Mouse (Mus musculus) CH12.LX (cell line): ENCODE results near the gene Igf1r. TPM values are rescaled to one million over a fixed set of nuclear protein-coding genes. Genes with fewer than 3 reads are reported as not detected.

ENCODE experiments used
- DNase-seq: peaks from one replicate; pipeline ENCODE4 v3.0.0-alpha.2; 2013; ENCODE audit errors: extremely low read depth
- H3K27ac ChIP-seq: 2 replicates; pipeline ENCODE4 v1.5.1; 2012; ENCODE audit warnings: low read depth, mild to moderate bottlenecking, control low read depth, moderate library complexity; ENCODE audit not compliant: insufficient read depth
- H3K27me3 ChIP-seq: replicated peaks from 2 replicates; pipeline ENCODE3; 2012; ENCODE audit warnings: inconsistent platforms
- H3K36me3 ChIP-seq, 2 experiments: replicated peaks in 1 of 2; 2 replicates each; pipeline versions ENCODE3 to v1.6.1; 2012; ENCODE audit warnings: inconsistent platforms in 1 of 2, low read length in 1 of 2, mild to moderate bottlenecking in 1 of 2, mixed read lengths in 1 of 2, moderate library complexity in 1 of 2; ENCODE audit not compliant: control insufficient read depth in 1 of 2, insufficient read depth in 1 of 2
- H3K4me1 ChIP-seq, 2 experiments: 2 replicates each; pipeline ENCODE4 v1.6.1; 2012; ENCODE audit warnings: inconsistent platforms in 1 of 2, moderate library complexity in 1 of 2; ENCODE audit not compliant: insufficient read depth in 2 of 2, control insufficient read depth in 1 of 2
- H3K4me2 ChIP-seq: 2 replicates; pipeline ENCODE4 v1.6.1; 2012; ENCODE audit warnings: low read depth, mild to moderate bottlenecking, control low read depth; ENCODE audit not compliant: poor library complexity, insufficient read depth, severe bottlenecking
- H3K4me3 ChIP-seq, 3 experiments: fragments of 150-350 bp in 1 of 3; sonication (generic) in 1 of 3; replicated peaks in 1 of 3; 2 replicates each; pipeline versions ENCODE3 to v1.5.1; 2011 to 2012; ENCODE audit warnings: low read depth in 2 of 3, low read length in 2 of 3, mild to moderate bottlenecking in 2 of 3, moderate library complexity in 2 of 3, control low read depth in 1 of 3, improper control_type of control experiment in 1 of 3, inconsistent platforms in 1 of 3, mixed read lengths in 1 of 3; ENCODE audit not compliant: poor library complexity in 1 of 3
- H3K79me2 ChIP-seq: replicated peaks from 2 replicates; pipeline ENCODE4 v1.6.1; 2012; ENCODE audit warnings: mild to moderate bottlenecking, moderate library complexity; ENCODE audit not compliant: control insufficient read depth, poor library complexity, insufficient read depth, severe bottlenecking; ENCODE audit errors: extremely low read depth
- H3K9ac ChIP-seq: 2 replicates; pipeline ENCODE4 v1.6.1; 2012; ENCODE audit warnings: low read depth, mild to moderate bottlenecking, control low read depth, moderate library complexity; ENCODE audit not compliant: insufficient read depth
- H3K9me3 ChIP-seq: replicated peaks from 2 replicates; pipeline ENCODE3; 2012; ENCODE audit warnings: low read length, inconsistent platforms, mixed read lengths
- BHLHE40 ChIP-seq: IDR thresholded peaks from 2 replicates; pipeline ENCODE4 v1.6.1; 2011; ENCODE audit warnings: mild to moderate bottlenecking, low read depth, low read length, improper control_type of control experiment
- CHD1 ChIP-seq: IDR thresholded peaks from 2 replicates; pipeline ENCODE4 v1.6.1; 2012; ENCODE audit warnings: low read depth, low read length, improper control_type of control experiment, inconsistent platforms
- CHD2 ChIP-seq: IDR thresholded peaks from 2 replicates; pipeline ENCODE4 v1.6.1; 2011; ENCODE audit warnings: low read length, improper control_type of control experiment
- CTCF ChIP-seq, 2 experiments: IDR thresholded peaks in 1 of 2; conservative IDR thresholded peaks in 1 of 2; 2 replicates each; pipeline ENCODE4 v1.5.1; 2011 to 2012; ENCODE audit warnings: low read depth in 2 of 2, low read length in 2 of 2, improper control_type of control experiment in 1 of 2, inconsistent platforms in 1 of 2, mild to moderate bottlenecking in 1 of 2, moderate library complexity in 1 of 2
- ELF1 ChIP-seq: IDR thresholded peaks from 2 replicates; pipeline ENCODE4 v1.6.1; 2014; ENCODE audit warnings: low read depth, mild to moderate bottlenecking, inconsistent platforms, low read length, improper control_type of control experiment
- EP300 ChIP-seq: IDR thresholded peaks from 2 replicates; pipeline ENCODE4 v1.6.1; 2011; ENCODE audit warnings: low read length, improper control_type of control experiment
- ETS1 ChIP-seq: conservative IDR thresholded peaks from 2 replicates; pipeline ENCODE4 v1.6.1; 2012; ENCODE audit warnings: low read depth, mild to moderate bottlenecking, inconsistent platforms, low read length, improper control_type of control experiment, moderate library complexity
- HCFC1 ChIP-seq: IDR thresholded peaks from 2 replicates; pipeline ENCODE4 v1.6.1; 2012; ENCODE audit warnings: low read depth, mild to moderate bottlenecking, inconsistent platforms, low read length, improper control_type of control experiment
- JUND ChIP-seq: conservative IDR thresholded peaks from 2 replicates; pipeline ENCODE4 v1.6.1; 2011; ENCODE audit warnings: low read depth, low read length, improper control_type of control experiment
- KAT2A ChIP-seq: IDR thresholded peaks from 2 replicates; pipeline ENCODE4 v1.6.1; 2012; ENCODE audit warnings: low read length, improper control_type of control experiment, inconsistent platforms; ENCODE audit not compliant: insufficient replicate concordance
- MAFK ChIP-seq: IDR thresholded peaks from 2 replicates; pipeline ENCODE4 v1.6.1; 2011; ENCODE audit warnings: low read length, improper control_type of control experiment; ENCODE audit not compliant: insufficient replicate concordance
- MAX ChIP-seq: IDR thresholded peaks from 2 replicates; pipeline ENCODE4 v1.6.1; 2011; ENCODE audit warnings: low read length, improper control_type of control experiment
- MEF2A ChIP-seq: IDR thresholded peaks from 2 replicates; pipeline ENCODE4 v1.6.1; 2014; ENCODE audit warnings: low read depth, mild to moderate bottlenecking, inconsistent platforms, low read length, improper control_type of control experiment, borderline replicate concordance
- MYC ChIP-seq: IDR thresholded peaks from 2 replicates; pipeline ENCODE4 v1.6.1; 2011; ENCODE audit warnings: low read depth, mild to moderate bottlenecking, improper control_type of control experiment, low read length
- NRF1 ChIP-seq: IDR thresholded peaks from 2 replicates; pipeline ENCODE4 v1.6.1; 2014; ENCODE audit warnings: low read depth, mild to moderate bottlenecking, inconsistent platforms, low read length, improper control_type of control experiment, moderate library complexity
- PAX5 ChIP-seq: IDR thresholded peaks from 2 replicates; pipeline ENCODE4 v1.6.1; 2012; ENCODE audit warnings: low read length, inconsistent platforms, mixed read lengths
- POLR2A ChIP-seq: IDR thresholded peaks from 2 replicates; pipeline ENCODE4 v1.6.1; 2011; ENCODE audit warnings: low read depth, mild to moderate bottlenecking, improper control_type of control experiment, low read length
- POLR2AphosphoS2 ChIP-seq: IDR thresholded peaks from 2 replicates; pipeline ENCODE4 v1.6.1; 2011; ENCODE audit warnings: low read depth, low read length, improper control_type of control experiment
- RCOR1 ChIP-seq: conservative IDR thresholded peaks from 2 replicates; pipeline ENCODE4 v1.6.1; 2012; ENCODE audit warnings: low read depth, mild to moderate bottlenecking, inconsistent platforms, low read length, improper control_type of control experiment
- SIN3A ChIP-seq: IDR thresholded peaks from 2 replicates; pipeline ENCODE4 v1.6.1; 2012; ENCODE audit warnings: low read length, improper control_type of control experiment, inconsistent platforms
- SMC3 ChIP-seq: IDR thresholded peaks from 2 replicates; pipeline ENCODE4 v1.6.1; 2011; ENCODE audit warnings: low read depth, low read length, improper control_type of control experiment
- TBP ChIP-seq: conservative IDR thresholded peaks from 2 replicates; pipeline ENCODE4 v1.6.1; 2011; ENCODE audit warnings: low read depth, low read length, improper control_type of control experiment
- TCF12 ChIP-seq: IDR thresholded peaks from 2 replicates; pipeline ENCODE4 v1.6.1; 2014; ENCODE audit warnings: low read depth, mild to moderate bottlenecking, inconsistent platforms, low read length, improper control_type of control experiment
- UBTF ChIP-seq: IDR thresholded peaks from 2 replicates; pipeline ENCODE4 v1.6.1; 2012; ENCODE audit warnings: low read depth, mild to moderate bottlenecking, inconsistent platforms, low read length, improper control_type of control experiment, moderate library complexity
- USF1 ChIP-seq: IDR thresholded peaks from 2 replicates; pipeline ENCODE4 v1.6.1; 2014; ENCODE audit warnings: low read depth, mild to moderate bottlenecking, inconsistent platforms, low read length, improper control_type of control experiment
- ZMIZ1 ChIP-seq: IDR thresholded peaks from 2 replicates; pipeline ENCODE4 v1.6.1; 2012; ENCODE audit warnings: low read depth, mild to moderate bottlenecking, inconsistent platforms, low read length, improper control_type of control experiment
- ZNF384 ChIP-seq: IDR thresholded peaks from 2 replicates; pipeline ENCODE4 v1.6.1; 2012; ENCODE audit warnings: low read depth, low read length, improper control_type of control experiment, inconsistent platforms
- dilution Hi-C: fragments of 300-500 bp; cut with MboI; formaldehyde crosslinking; loops from 2 replicates; pipeline ENCODE4 v1.14.3; 2020; ENCODE audit warnings: low sequenced_read_pairs; ENCODE audit not compliant: extremely low pct_unique_long_range_greater_than_20kb, extremely low pct_ligation_motif_present
- in situ Hi-C: fragments of 300-500 bp; cut with MboI; formaldehyde crosslinking; loops from 3 replicates; pipeline ENCODE4 v1.14.3; 2019; ENCODE audit warnings: low sequenced_read_pairs, low pct_ligation_motif_present, low pct_unique_long_range_greater_than_20kb, mixed read lengths
- polyA plus RNA-seq: library from polyadenylated mRNA; unstranded; fragments of >175 nt; gene quantifications from 2 replicates; pipeline ENCODE4 v1.2.1, GENCODE M21; 2012; ENCODE audit warnings: low read depth; ENCODE audit not compliant: insufficient read length
- total RNA-seq, 2 experiments: library from RNA; depleted of rRNA; stranded (reverse); fragments of 300-350 nt in 1 of 2; fragments of >200 nt in 1 of 2; gene quantifications; 2 replicates each; pipeline ENCODE4 v1.2.3; 2012 to 2014

Igf1r gene
- total and polyA plus RNA-seq, 3 experiments: 0.19 to 1.6 (median 0.29) TPM

DNA sequence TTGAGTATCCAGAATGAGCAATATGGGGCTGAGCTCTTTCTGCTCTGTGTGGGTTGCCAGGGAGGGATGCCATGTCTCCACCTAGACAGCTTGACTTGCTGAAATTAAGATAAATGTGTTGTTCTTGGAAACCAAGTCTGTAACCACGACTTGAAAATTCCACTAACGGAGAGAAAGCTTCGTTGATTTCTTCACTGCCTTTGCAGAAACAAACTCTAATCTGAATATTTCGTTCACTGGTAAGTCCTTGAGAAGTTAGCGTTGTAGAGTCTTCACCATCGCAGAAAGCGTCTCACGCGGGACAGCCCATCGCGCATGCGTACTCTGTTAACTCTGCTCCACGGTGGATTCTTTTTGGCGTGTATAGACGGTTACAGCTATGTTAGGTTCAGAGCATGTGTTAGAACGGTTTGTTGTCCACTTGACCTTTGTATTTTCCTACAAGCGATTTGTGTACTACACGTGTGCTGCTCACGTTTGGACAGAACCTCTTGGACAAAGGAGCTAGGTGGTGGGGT lies 327.8 kb downstream of the Igf1r start (continued):
- TF ChIP-seq JUND: no peak
- no peak for TF ChIP-seq MEF2A
- TF ChIP-seq TCF12: no peak
- TF ChIP-seq CHD1: 0 out of 2 replicates have a peak, but pooled peaks have one; percentile 57
- TF ChIP-seq PAX5: no peak
- TF ChIP-seq CHD2: no peak
- TF ChIP-seq CTCF (conservative IDR thresholded peaks at IDR 0.05 in 1 of 2, IDR thresholded peaks at IDR 0.05 in 1 of 2; ENCODE audit: low read depth in 2 of 2, low read length in 2 of 2): no peak
- TF ChIP-seq SMC3: no peak
- no peak for TF ChIP-seq MAX
- TF ChIP-seq MYC: no peak
- no peak for TF ChIP-seq USF1
- TF ChIP-seq KAT2A: no peak
- no peak for TF ChIP-seq ZMIZ1
- TF ChIP-seq RCOR1: no peak

DNA sequence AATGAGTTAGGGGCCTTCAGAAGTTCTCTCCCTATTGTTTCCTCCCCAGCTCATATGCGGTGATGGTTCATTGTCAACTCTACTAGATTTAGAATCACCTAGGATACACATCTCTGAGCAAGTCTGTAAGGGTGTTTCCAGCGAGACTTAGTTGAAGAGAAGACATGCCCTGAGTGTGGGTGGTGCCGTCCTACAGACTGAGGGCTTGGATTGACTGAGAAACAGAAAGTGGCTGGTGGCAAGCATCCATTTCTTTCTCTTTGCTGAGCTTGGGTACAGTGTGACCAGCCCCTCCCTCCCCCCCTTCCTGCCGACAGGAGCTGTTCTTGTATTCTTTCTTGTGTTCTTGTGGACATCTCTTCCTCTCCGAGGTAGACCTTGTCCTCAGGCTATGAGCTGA lies 328.7 kb downstream of the Igf1r start:
- Histone ChIP-seq H3K27me3 (no peaks in the 10 kb centered on the region), H3K9ac (peak overlapping the region; percentile 57), H3K4me3 (peak overlapping the region in 2 of 3 experiments; percentile 25 to 49), H3K27ac (peak overlapping the region; percentile 80), H3K4me2 (peak overlapping the region; percentile 81; the same call in 1 of the 2 replicates), H3K4me1 (peaks cover 19 to 56% of the 10 kb centered on the region in 2 experiments), H3K9me3 (peaks cover 1% of the 10 kb centered on the region)
- in situ Hi-C loops: no loop called here
- TF ChIP-seq TCF12: 0 out of 2 replicates have a peak, but pooled peaks have one; percentile 26
- no peak for TF ChIP-seq ZNF384
- TF ChIP-seq, all 38 proteins: peak for 1
- dilution Hi-C loops: no loop called here
- peaks cover 6 to 25% of the 10 kb centered on the region in 2 experiments for H3K36me3 ChIP-seq
- peak; percentile 59 for DNase-seq
- peaks cover 74% of the 10 kb centered on the region for H3K79me2 ChIP-seq

DNA sequence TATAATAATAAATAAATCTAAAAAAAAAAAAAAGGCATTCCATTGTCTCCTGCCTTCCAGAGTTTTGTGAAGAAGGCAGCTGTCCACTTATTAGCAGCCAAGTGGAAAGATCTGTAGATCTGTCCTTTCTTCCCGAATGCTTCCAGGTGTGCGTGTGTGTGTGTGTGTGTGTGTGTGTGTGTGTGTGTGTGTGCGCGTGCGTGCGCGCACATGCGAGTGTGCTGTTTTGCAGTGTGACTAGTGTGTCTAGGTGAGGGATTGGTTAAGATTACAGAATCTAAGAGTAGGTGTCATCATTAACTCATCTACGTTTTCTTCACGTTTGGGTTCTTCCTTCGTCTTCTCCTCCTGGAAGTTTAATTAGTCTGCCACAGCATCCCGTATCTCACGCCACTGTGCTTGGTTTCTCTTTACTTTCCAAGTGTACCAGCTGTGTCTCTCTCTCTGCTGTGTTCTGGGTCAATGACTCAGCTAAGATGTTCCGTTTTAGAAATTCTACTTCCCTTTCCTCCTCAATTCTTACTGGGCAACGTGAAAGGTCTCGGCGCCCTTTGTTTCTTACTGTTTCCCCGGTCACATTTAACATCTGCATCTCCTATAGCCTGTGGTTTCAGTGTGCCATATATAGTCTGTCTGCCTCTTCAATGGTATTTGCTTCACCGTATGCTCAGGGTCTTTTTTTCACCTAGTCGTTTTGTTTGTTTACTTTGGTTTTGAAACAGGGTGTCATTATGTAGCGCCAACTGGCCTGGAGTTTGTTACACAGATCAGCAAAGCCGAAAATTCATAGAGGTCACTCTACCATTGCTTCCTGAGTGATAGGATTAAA lies 329.9 kb downstream of the Igf1r start:
- Histone ChIP-seq H3K36me3 (peaks cover 6 to 25% of the 10 kb centered on the region in 2 experiments), H3K79me2 (peaks cover 64% of the 10 kb centered on the region), H3K9me3 (peaks cover 1% of the 10 kb centered on the region), H3K27ac (peak overlapping the region; percentile 99), H3K4me1 (peaks cover 19 to 68% of the 10 kb centered on the region in 2 experiments), H3K9ac (peak overlapping the region; percentile 88), H3K4me3 (peak overlapping the region; percentile 46 to 59 (median 59)), H3K4me2 (peak overlapping the region; percentile 92), H3K27me3 (no peaks in the 10 kb centered on the region)
- DNase-seq: peak; percentile 88
- in situ Hi-C loops: no loop called here
- dilution Hi-C loops: no loop called here
- TF ChIP-seq ZNF384: peak; percentile 48
- peak; percentile 65 for TF ChIP-seq NRF1
- peak; percentile 44 for TF ChIP-seq HCFC1
- TF ChIP-seq UBTF: no peak
- TF ChIP-seq TBP: peak; percentile 89
- TF ChIP-seq MYC: peak; percentile 57
- no peak for TF ChIP-seq CTCF (conservative IDR thresholded peaks at IDR 0.05 in 1 of 2, IDR thresholded peaks at IDR 0.05 in 1 of 2; ENCODE audit: low read depth in 2 of 2, low read length in 2 of 2)
- TF ChIP-seq MAX: peak; percentile 7; the same call in 1 of the 2 replicates
- no peak for TF ChIP-seq MAFK
- peak; percentile 45 for TF ChIP-seq EP300
- peak; percentile 88 for TF ChIP-seq ETS1
- TF ChIP-seq POLR2A: peak; percentile 62
- TF ChIP-seq TCF12: peak; percentile 77
- peak; percentile 74; the same call in 1 of the 2 replicates for TF ChIP-seq SIN3A
- no peak for TF ChIP-seq CHD1
- no peak; the same call in 1 of the 2 replicates for TF ChIP-seq ZMIZ1
- 0 out of 2 replicates have a peak, but pooled peaks have one; percentile 6 for TF ChIP-seq ELF1
- peak; percentile 50; the same call in 1 of the 2 replicates for TF ChIP-seq POLR2AphosphoS2
- peak; percentile 87 for TF ChIP-seq BHLHE40
